Mouse (Mus musculus) cerebellum, adult 2 months (tissue): Measurements from ENCODE around the gene Caprin2.

ENCODE experiments used
- CTCF ChIP-seq: fragments of 200-500 bp; IDR thresholded peaks from 2 replicates; pipeline ENCODE4 v1.5.1; 2011; ENCODE audit warnings: low read depth, mild to moderate bottlenecking, control low read depth, low read length, moderate library complexity, borderline replicate concordance; ENCODE audit not compliant: insufficient read depth
- POLR2A ChIP-seq: fragments of 200-500 bp; IDR thresholded peaks from 2 replicates; pipeline ENCODE4 v1.6.1; 2011; ENCODE audit warnings: low read length, control low read depth, borderline replicate concordance; ENCODE audit not compliant: insufficient read depth

DNA sequence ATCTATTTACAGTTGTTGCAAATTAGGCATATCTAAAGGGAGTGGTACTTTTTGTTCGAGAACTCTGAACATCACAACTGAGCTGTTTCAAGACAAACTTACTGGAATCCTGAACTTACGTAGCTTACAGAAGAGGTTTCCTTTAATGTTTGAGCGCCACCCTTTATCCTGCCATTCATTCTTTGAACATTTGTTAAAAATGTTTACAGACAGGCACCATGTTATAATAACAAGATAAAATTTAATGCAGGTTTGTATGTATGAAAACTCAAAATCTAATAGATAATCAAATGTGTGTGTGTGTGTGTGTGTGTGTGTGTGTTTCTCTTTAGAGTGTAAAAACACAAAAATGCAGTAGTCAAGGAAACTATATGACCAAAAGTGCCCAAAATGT lies 64.3 kb downstream of the Caprin2 start:
- TF ChIP-seq CTCF (no peak), POLR2A (no peak)
